Mouse (Mus musculus) CD8-positive naive resting alpha-beta T cell, adult 57 days (primary cell): ENCODE results near the gene Rara. TPM values are rescaled to one million over a fixed set of nuclear protein-coding genes. Genes with fewer than 3 reads are reported as not detected.

Source experiments
- total RNA-seq: library from RNA; stranded (reverse); gene quantifications from one replicate; pipeline ENCODE4 v1.2.4, GENCODE M21; 2023

Gene Rara
- 96.5 TPM for total RNA-seq

GRCm38 (mm10) chr11:98927438-98928076 is at the start of gene Rara:
TSS of gene Rara (plus strand) at chr11:98927818.

GRCm38 (mm10) chr11:98907437-98908173 is 20.0 kb upstream of the Rara start, which contains the start of gene Cdc6:
TSS of gene Cdc6 (plus strand) at chr11:98907801.

GRCm38 (mm10) chr11:98982773-98983133 is 55.1 kb downstream of the Rara start, which contains the start of gene Gjd3:
TSS of gene Gjd3 (minus strand) at chr11:98983016.

GRCm38 (mm10) chr11:99023500-99024467 is 96.2 kb downstream of the Rara start, which contains the start of gene Top2a:
TSS of gene Top2a (minus strand) at chr11:99024189.

Other genes with a start within 250 kb of the Rara start
- gene Psmd3, start 245.3 kb upstream of the Rara start, total RNA-seq: 74.1 TPM
- not detected for gene Csf3, start 226.6 kb upstream of the Rara start, total RNA-seq
- 67.4 TPM for gene Med24, start 198.4 kb upstream of the Rara start, total RNA-seq
- 48.1 TPM for gene Thra, start 187.2 kb upstream of the Rara start, total RNA-seq
- 4.7 TPM for gene Nr1d1, start 152.5 kb upstream of the Rara start, total RNA-seq
- 99.1 TPM for gene Msl1, start 132.3 kb upstream of the Rara start, total RNA-seq
- 96.9 TPM for gene Casc3, start 122.9 kb upstream of the Rara start, total RNA-seq
- gene Rapgefl1, start 91.0 kb upstream of the Rara start, total RNA-seq: 0.77 TPM
- 45.4 TPM for gene Wipf2, start 64.2 kb upstream of the Rara start, total RNA-seq
- gene Cdc6, start 20.0 kb upstream of the Rara start, total RNA-seq: 1.2 TPM
- gene Gjd3, start 55.2 kb downstream of the Rara start, total RNA-seq: not detected
- 7.3 TPM for gene Top2a, start 96.4 kb downstream of the Rara start, total RNA-seq
- gene Igfbp4, start 113.4 kb downstream of the Rara start, total RNA-seq: 155 TPM
- not detected for gene Tns4, start 161.5 kb downstream of the Rara start, total RNA-seq
- gene Ccr7, start 227.3 kb downstream of the Rara start, total RNA-seq: 1,542 TPM